Mouse (Mus musculus) liver, embryonic 14.5 days (tissue): ENCODE measurements around the gene Zbtb43. TPM values are rescaled to one million over a fixed set of nuclear protein-coding genes. Genes with fewer than 3 reads are reported as not detected.

ENCODE experiments used
- ATAC-seq: fragments of 200-750 bp; cut with Nextera tagmentation; 2 replicates; pipeline ENCODE4 v1.8.0; 2017; ENCODE audit warnings: moderate number of reproducible peaks, mild to moderate bottlenecking, moderate library complexity; ENCODE audit not compliant: insufficient read depth
- DNase-seq, 3 experiments: peaks; one replicate each; pipeline ENCODE4 v3.0.0-alpha.2; 2012 to 2013; ENCODE audit warnings: low read depth in 3 of 3, low spot score in 3 of 3
- H3K27ac ChIP-seq: fragments of 300-500 bp; sonication (generic); 2 replicates; pipeline ENCODE4 v1.5.1; 2014; ENCODE audit warnings: moderate library complexity, mild to moderate bottlenecking, control low read depth, inconsistent platforms
- H3K27me3 ChIP-seq: fragments of 300-500 bp; sonication (generic); 2 replicates; pipeline ENCODE4 v1.6.1; 2014; ENCODE audit warnings: mild to moderate bottlenecking, low read length, moderate library complexity; ENCODE audit not compliant: control insufficient read depth, insufficient read depth
- H3K36me3 ChIP-seq: fragments of 300-500 bp; sonication (generic); replicated peaks from 2 replicates; pipeline ENCODE4 v1.6.1; 2014; ENCODE audit warnings: low read depth; ENCODE audit not compliant: control insufficient read depth, insufficient read depth
- H3K4me1 ChIP-seq, 2 experiments: fragments of 200-500 bp in 1 of 2; fragments of 300-500 bp in 1 of 2; sonication (generic) in 1 of 2; replicated peaks; 2 replicates each; pipeline ENCODE4 v1.6.1; 2012 to 2014; ENCODE audit warnings: antibody characterized with exemption in 1 of 2, inconsistent platforms in 1 of 2, low read length in 1 of 2; ENCODE audit not compliant: control insufficient read depth in 2 of 2, insufficient read depth in 2 of 2
- H3K4me2 ChIP-seq: fragments of 300-500 bp; sonication (generic); 2 replicates; pipeline ENCODE4 v1.6.1; 2014; ENCODE audit warnings: low read depth, mild to moderate bottlenecking, control low read depth, moderate library complexity
- H3K4me3 ChIP-seq, 2 experiments: fragments of 200-500 bp in 1 of 2; fragments of 300-500 bp in 1 of 2; sonication (generic) in 1 of 2; 2 replicates each; pipeline ENCODE4 v1.5.1; 2012 to 2014; ENCODE audit warnings: low read depth in 2 of 2, low read length in 2 of 2, mild to moderate bottlenecking in 2 of 2, control low read depth in 1 of 2, inconsistent platforms in 1 of 2, moderate library complexity in 1 of 2; ENCODE audit not compliant: insufficient read depth in 1 of 2
- H3K9ac ChIP-seq: fragments of 300-500 bp; sonication (generic); replicated peaks from 2 replicates; pipeline ENCODE4 v1.6.1; 2014; ENCODE audit warnings: mild to moderate bottlenecking, control low read depth, moderate library complexity
- H3K9me3 ChIP-seq: fragments of 300-500 bp; sonication (generic); 2 replicates; pipeline ENCODE4 v1.6.1; 2016; ENCODE audit warnings: low read length, mixed read lengths; ENCODE audit not compliant: control insufficient read depth
- CTCF ChIP-seq: IDR thresholded peaks from 2 replicates; pipeline ENCODE4 v1.5.1; 2016; ENCODE audit warnings: antibody characterized with exemption, low read depth, control low read depth
- EP300 ChIP-seq: IDR thresholded peaks from 2 replicates; pipeline ENCODE4 v1.6.1; 2016; ENCODE audit warnings: antibody characterized with exemption, low read depth
- WGBS: fragments of 180-500 bp; shearing (Covaris S2); extraction: QIAGEN DNeasy Blood & Tissue Kit; methylation state at CpG from one replicate; pipeline ENCODE4 v1.1.7; 2014; ENCODE audit not compliant: insufficient replicate concordance; 5-methylcytosine and 5-hydroxymethylcytosine counted together
- polyA plus RNA-seq, 2 experiments: library from polyadenylated mRNA; depleted of rRNA in 1 of 2; stranded (reverse) in 1 of 2; unstranded in 1 of 2; fragments of >200 nt; fragmentation: Nextera tagmentation in 1 of 2; extraction: Ambion mirVana in 1 of 2; gene quantifications; 2 replicates each; pipeline versions ENCODE4 v1.2.1 to v1.2.3; 2012 to 2014

Zbtb43 gene
- polyA plus RNA-seq, 2 experiments: 3.8 to 6.1 TPM

DNA sequence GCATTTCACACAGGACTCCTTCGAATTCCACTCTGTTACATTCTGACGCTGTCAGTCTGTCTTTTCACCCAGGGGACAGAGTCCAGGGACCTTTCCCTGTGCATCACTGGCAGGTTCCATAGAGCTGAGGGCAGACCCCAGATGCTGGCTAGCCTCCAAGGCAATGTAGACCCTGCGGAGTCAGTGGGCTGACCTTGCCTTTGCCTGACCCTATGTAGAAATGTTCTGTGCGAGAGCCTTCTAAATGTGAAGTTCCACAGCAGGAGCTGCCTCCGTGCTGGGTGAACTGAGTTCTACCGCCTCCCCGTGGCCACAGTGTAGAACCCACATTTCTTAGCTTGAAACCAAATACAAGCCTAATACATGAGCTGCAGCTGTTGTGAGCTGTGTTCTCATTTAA lies 66.1 kb downstream of the Zbtb43 start:
- H3K4me1 ChIP-seq: peaks cover 17 to 30% of the 10 kb centered on the region in 2 experiments
- no peak overlapping the region for H3K4me2 ChIP-seq
- ATAC-seq (no peak), DNase-seq (peak in 1 of 3 experiments; percentile 37)
- H3K4me3 ChIP-seq: no peak overlapping the region
- H3K36me3 ChIP-seq: no peaks in the 10 kb centered on the region
- peak; percentile 80 for TF ChIP-seq CTCF
- no peak for TF ChIP-seq EP300
- WGBS: 31% methylated on average over 7 of the region's 7 CpGs
- no peaks in the 10 kb centered on the region for H3K9me3 ChIP-seq
- H3K27ac ChIP-seq: no peak overlapping the region
- no peak overlapping the region for H3K9ac ChIP-seq
- no peaks in the 10 kb centered on the region for H3K27me3 ChIP-seq

DNA sequence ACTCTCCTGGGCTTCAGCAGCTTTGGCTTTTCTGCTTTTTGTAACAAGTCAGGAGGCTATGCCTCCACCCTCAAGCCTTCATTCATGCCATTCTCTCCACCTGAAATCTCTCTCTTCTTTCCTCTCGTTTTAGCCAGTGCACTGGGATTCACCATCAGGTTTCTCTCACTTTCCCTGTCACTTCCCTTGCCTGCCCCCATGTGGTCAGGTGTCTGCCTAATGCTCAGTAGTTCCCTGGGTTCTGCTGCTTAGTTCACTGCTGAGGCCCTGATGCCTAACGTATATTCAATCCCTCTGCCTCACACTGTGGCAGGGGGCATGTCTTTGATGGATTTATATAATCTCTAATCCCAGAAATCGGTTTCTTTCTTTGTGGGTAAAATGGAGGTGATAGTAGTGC lies 67.1 kb downstream of the Zbtb43 start:
- Histone ChIP-seq H3K4me1 (peaks cover 17 to 30% of the 10 kb centered on the region in 2 experiments), H3K9me3 (no peaks in the 10 kb centered on the region), H3K9ac (no peak overlapping the region), H3K4me3 (no peak overlapping the region), H3K27me3 (no peaks in the 10 kb centered on the region), H3K4me2 (no peak overlapping the region), H3K36me3 (no peaks in the 10 kb centered on the region), H3K27ac (no peak overlapping the region)
- DNase-seq (no peak), ATAC-seq (no peak)
- 30% methylated on average over 3 of the region's 3 CpGs for WGBS
- TF ChIP-seq CTCF (peak; percentile 64), EP300 (no peak)

DNA sequence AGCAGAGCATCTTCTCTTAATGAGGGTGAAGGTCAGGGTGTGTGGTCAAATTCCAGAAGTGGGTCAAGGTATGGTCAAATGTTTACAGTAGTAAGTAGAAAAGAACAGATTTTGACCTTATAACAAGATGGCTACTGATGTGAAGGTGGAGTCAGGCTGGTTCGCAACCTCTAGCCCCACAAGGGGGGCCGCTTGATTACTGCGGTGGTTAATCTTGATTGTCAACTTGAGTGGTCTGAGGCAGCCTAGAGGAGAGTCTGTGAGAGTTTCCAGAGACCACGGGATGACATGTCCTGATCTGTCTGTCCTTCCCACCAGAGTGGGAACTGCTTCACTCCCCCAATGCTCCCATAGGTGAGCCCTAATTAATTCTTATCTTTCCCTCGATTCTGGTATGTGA lies 67.8 kb downstream of the Zbtb43 start:
- Histone ChIP-seq H3K27ac (no peak overlapping the region), H3K36me3 (no peaks in the 10 kb centered on the region), H3K9ac (no peak overlapping the region), H3K9me3 (no peaks in the 10 kb centered on the region), H3K4me2 (no peak overlapping the region), H3K4me3 (no peak overlapping the region), H3K27me3 (no peaks in the 10 kb centered on the region), H3K4me1 (peaks cover 17 to 30% of the 10 kb centered on the region in 2 experiments)
- WGBS: 57% methylated on average over 5 of the region's 5 CpGs
- no peak for TF ChIP-seq EP300
- TF ChIP-seq CTCF: no peak
- ATAC-seq (no peak), DNase-seq (no peak)

Other genes starting within 250 kb of the Zbtb43 start
- 0.71 and 0.86 TPM in 2 replicates for gene Ralgps1, start 97.1 kb downstream of the Zbtb43 start, polyA plus RNA-seq (2012; rRNA removed)
- 0.58 and 0.67 TPM in 2 replicates for gene Ralgps1, start 97.1 kb downstream of the Zbtb43 start, polyA plus RNA-seq (2014; fragmentation: Nextera tagmentation; extraction: Ambion mirVana)
- gene Zbtb34, start 37.2 kb downstream of the Zbtb43 start, polyA plus RNA-seq (2012; rRNA removed): 3.7 and 3.9 TPM in 2 replicates
- 1.3 and 1.8 TPM in 2 replicates for gene Zbtb34, start 37.2 kb downstream of the Zbtb43 start, polyA plus RNA-seq (2014; fragmentation: Nextera tagmentation; extraction: Ambion mirVana)
- 0.01 and 0.06 TPM in 2 replicates for gene Lmx1b, start 172.0 kb upstream of the Zbtb43 start, polyA plus RNA-seq (2012; rRNA removed)
- not detected in 2 replicates for gene Lmx1b, start 172.0 kb upstream of the Zbtb43 start, polyA plus RNA-seq (2014; fragmentation: Nextera tagmentation; extraction: Ambion mirVana)